Mouse (Mus musculus) MEL (cell line): ENCODE results near the gene Tyms. TPM values are rescaled to one million over a fixed set of nuclear protein-coding genes. Genes with fewer than 3 reads are reported as not detected.

Source experiments
- DNase-seq: peaks from one replicate; pipeline ENCODE4 v3.0.0; 2011; ENCODE audit warnings: low read depth, low spot score
- H3K27ac ChIP-seq: 2 replicates; pipeline ENCODE4 v1.5.1; 2012; ENCODE audit warnings: low read depth, mild to moderate bottlenecking, control low read depth, low read length, moderate library complexity; ENCODE audit not compliant: control insufficient read depth
- H3K27me3 ChIP-seq, 2 experiments: fragments of 150-350 bp in 1 of 2; sonication (generic) in 1 of 2; 2 replicates each; pipeline ENCODE4 v1.6.1; 2012; ENCODE audit warnings: low read length in 2 of 2, mild to moderate bottlenecking in 2 of 2, improper control_type of control experiment in 1 of 2, moderate library complexity in 1 of 2; ENCODE audit not compliant: insufficient read depth in 2 of 2, control insufficient read depth in 1 of 2
- H3K36me3 ChIP-seq, 2 experiments: 2 replicates each; pipeline ENCODE4 v1.6.1; 2012 to 2014; ENCODE audit warnings: low read length in 2 of 2, improper control_type of control experiment in 1 of 2, inconsistent platforms in 1 of 2, mild to moderate bottlenecking in 1 of 2; ENCODE audit not compliant: insufficient read depth in 2 of 2, control insufficient read depth in 1 of 2
- H3K4me1 ChIP-seq, 2 experiments: fragments of 150-350 bp in 1 of 2; sonication (generic) in 1 of 2; 2 replicates each; pipeline ENCODE4 v1.6.1; 2012; ENCODE audit warnings: low read length in 2 of 2, improper control_type of control experiment in 1 of 2, mild to moderate bottlenecking in 1 of 2; ENCODE audit not compliant: insufficient read depth in 2 of 2, control insufficient read depth in 1 of 2
- H3K4me3 ChIP-seq, 2 experiments: fragments of 150-350 bp in 1 of 2; sonication (generic) in 1 of 2; 2 replicates each; pipeline ENCODE4 v1.5.1; 2012; ENCODE audit warnings: low read depth in 2 of 2, low read length in 2 of 2, mild to moderate bottlenecking in 2 of 2, moderate library complexity in 2 of 2, control low read depth in 1 of 2, improper control_type of control experiment in 1 of 2; ENCODE audit not compliant: control insufficient read depth in 1 of 2, insufficient read depth in 1 of 2
- H3K79me2 ChIP-seq: 2 replicates; pipeline ENCODE4 v1.6.1; 2012; ENCODE audit warnings: mild to moderate bottlenecking, low read length, moderate library complexity; ENCODE audit not compliant: control insufficient read depth, poor library complexity, insufficient read depth
- H3K9ac ChIP-seq: 2 replicates; pipeline ENCODE4 v1.6.1; 2012; ENCODE audit warnings: low read depth, mild to moderate bottlenecking, control low read depth, low read length, moderate library complexity; ENCODE audit not compliant: control insufficient read depth, poor library complexity, severe bottlenecking
- H3K9me3 ChIP-seq: fragments of 150-350 bp; sonication (generic); replicated peaks from 2 replicates; pipeline ENCODE4 v1.6.1; 2012; ENCODE audit warnings: mild to moderate bottlenecking, low read length, improper control_type of control experiment, moderate library complexity; ENCODE audit not compliant: insufficient read depth
- BHLHE40 ChIP-seq: IDR thresholded peaks from 2 replicates; pipeline ENCODE4 v1.6.1; 2012; ENCODE audit warnings: low read depth, mild to moderate bottlenecking, inconsistent platforms, low read length, improper control_type of control experiment, borderline replicate concordance
- CHD2 ChIP-seq: IDR thresholded peaks from 2 replicates; pipeline ENCODE4 v1.6.1; 2011; ENCODE audit warnings: low read length, improper control_type of control experiment
- ETS1 ChIP-seq: IDR thresholded peaks from 2 replicates; pipeline ENCODE4 v1.6.1; 2012; ENCODE audit warnings: low read depth, mild to moderate bottlenecking, inconsistent platforms, low read length, improper control_type of control experiment, moderate library complexity
- GABPA ChIP-seq: IDR thresholded peaks from 2 replicates; pipeline ENCODE4 v1.6.1; 2012; ENCODE audit warnings: low read depth, mild to moderate bottlenecking, inconsistent platforms, low read length, improper control_type of control experiment, moderate library complexity
- GATA1 ChIP-seq: IDR thresholded peaks from 2 replicates; pipeline ENCODE4 v1.6.1; 2011; ENCODE audit warnings: low read depth, low read length, improper control_type of control experiment
- HCFC1 ChIP-seq: IDR thresholded peaks from 2 replicates; pipeline ENCODE4 v1.6.1; 2012; ENCODE audit warnings: low read depth, mild to moderate bottlenecking, inconsistent platforms, low read length, improper control_type of control experiment, moderate library complexity
- MAZ ChIP-seq: IDR thresholded peaks from 2 replicates; pipeline ENCODE4 v1.6.1; 2012; ENCODE audit warnings: low read depth, mild to moderate bottlenecking, inconsistent platforms, low read length, improper control_type of control experiment
- MXI1 ChIP-seq: IDR thresholded peaks from 2 replicates; pipeline ENCODE4 v1.6.1; 2011; ENCODE audit warnings: mild to moderate bottlenecking, low read depth, low read length, improper control_type of control experiment
- NELFE ChIP-seq: IDR thresholded peaks from 2 replicates; pipeline ENCODE4 v1.6.1; 2011; ENCODE audit warnings: low read depth, low read length, improper control_type of control experiment
- NRF1 ChIP-seq: IDR thresholded peaks from 2 replicates; pipeline ENCODE4 v1.6.1; 2014; ENCODE audit warnings: low read depth, mild to moderate bottlenecking, inconsistent platforms, low read length, improper control_type of control experiment, moderate library complexity; ENCODE audit not compliant: poor library complexity, insufficient read depth, severe bottlenecking
- RAD21 ChIP-seq: IDR thresholded peaks from 2 replicates; pipeline ENCODE4 v1.6.1; 2011; ENCODE audit warnings: mild to moderate bottlenecking, low read depth, low read length, improper control_type of control experiment
- RCOR1 ChIP-seq: IDR thresholded peaks from 2 replicates; pipeline ENCODE4 v1.6.1; 2012; ENCODE audit warnings: low read depth, mild to moderate bottlenecking, inconsistent platforms, low read length, improper control_type of control experiment
- TAL1 ChIP-seq: IDR thresholded peaks from 2 replicates; pipeline ENCODE4 v1.6.1; 2012; ENCODE audit warnings: mild to moderate bottlenecking, inconsistent platforms, low read length, moderate library complexity, mixed read lengths
- ZC3H11A ChIP-seq: IDR thresholded peaks from 2 replicates; pipeline ENCODE4 v1.6.1; 2012; ENCODE audit warnings: low read depth, mild to moderate bottlenecking, inconsistent platforms, low read length, improper control_type of control experiment
- polyA plus RNA-seq, 2 experiments: library from polyadenylated mRNA; stranded (reverse) in 1 of 2; unstranded in 1 of 2; fragments of >175 nt in 1 of 2; fragments of >200 nt in 1 of 2; gene quantifications; 2 replicates each; pipeline versions ENCODE4 v1.2.1 to v1.2.4; 2012; ENCODE audit warnings: low replicate concordance in 2 of 2, low read depth in 1 of 2; ENCODE audit not compliant: insufficient read length in 2 of 2, insufficient read depth in 1 of 2, missing spikeins in 1 of 2
- total RNA-seq: library from RNA; depleted of rRNA; stranded (reverse); fragments of 300-350 nt; gene quantifications from 2 replicates; pipeline ENCODE4 v1.2.3, GENCODE M21; 2012

Tyms gene
- total and polyA plus RNA-seq, 3 experiments: 150 to 203 TPM; not detected in 1

DNA sequence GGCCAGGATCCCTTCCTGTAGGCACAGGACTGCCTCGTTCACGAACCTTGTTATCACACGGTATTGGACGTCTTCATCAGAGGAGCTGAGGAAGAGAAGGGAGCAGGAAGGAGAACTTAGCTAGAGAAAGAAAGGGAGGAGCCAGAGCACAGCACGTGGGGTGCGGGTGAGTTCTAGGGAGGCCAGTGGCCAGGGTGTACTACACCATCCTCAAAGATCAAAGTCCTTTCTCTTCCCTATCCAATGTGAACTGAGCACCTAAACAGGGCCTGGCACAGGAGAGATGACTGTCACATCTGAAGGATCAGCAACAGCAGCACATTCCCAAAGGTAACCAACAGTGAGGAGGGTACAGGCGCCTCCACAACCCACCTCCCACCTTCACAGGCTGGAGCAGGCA, 46.7 kb upstream of the Tyms start:
- Histone ChIP-seq H3K4me3 (no peak overlapping the region), H3K79me2 (no peaks in the 10 kb centered on the region), H3K9ac (no peak overlapping the region), H3K4me1 (no peaks in the 10 kb centered on the region), H3K9me3 (no peaks in the 10 kb centered on the region), H3K27me3 (no peaks in the 10 kb centered on the region), H3K27ac (no peak overlapping the region), H3K36me3 (no peaks in the 10 kb centered on the region)
- DNase-seq: no peak
- TF ChIP-seq NELFE: no peak
- no peak for TF ChIP-seq NRF1

DNA sequence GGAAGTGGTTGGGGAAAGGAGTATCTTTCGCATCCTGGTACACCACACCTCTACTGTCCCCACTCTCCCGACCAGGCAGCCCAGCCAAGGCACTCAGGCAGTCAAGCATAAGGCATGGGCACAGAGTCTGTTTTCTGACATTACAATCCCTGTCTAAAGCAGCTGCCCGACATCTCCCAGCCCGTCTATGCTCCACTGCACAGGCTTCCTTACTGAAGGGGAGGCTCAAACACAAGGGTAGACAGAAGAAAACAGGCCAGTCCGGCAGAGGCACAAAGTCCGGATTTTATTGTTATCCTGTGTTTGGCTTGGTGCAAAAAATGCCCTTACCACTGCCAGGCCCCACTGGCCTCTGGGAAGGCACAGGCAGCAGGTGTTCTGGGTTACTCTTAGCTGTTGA, 45.7 kb upstream of the Tyms start:
- H3K9me3 ChIP-seq: no peaks in the 10 kb centered on the region
- no peaks in the 10 kb centered on the region for H3K36me3 ChIP-seq
- no peak overlapping the region for H3K9ac ChIP-seq
- TF ChIP-seq GATA1: no peak
- TF ChIP-seq, all 39 proteins: peak for 0
- Histone ChIP-seq H3K27ac (no peak overlapping the region), H3K4me3 (no peak overlapping the region), H3K79me2 (no peaks in the 10 kb centered on the region), H3K4me1 (no peaks in the 10 kb centered on the region), H3K27me3 (no peaks in the 10 kb centered on the region)
- no peak for DNase-seq

DNA sequence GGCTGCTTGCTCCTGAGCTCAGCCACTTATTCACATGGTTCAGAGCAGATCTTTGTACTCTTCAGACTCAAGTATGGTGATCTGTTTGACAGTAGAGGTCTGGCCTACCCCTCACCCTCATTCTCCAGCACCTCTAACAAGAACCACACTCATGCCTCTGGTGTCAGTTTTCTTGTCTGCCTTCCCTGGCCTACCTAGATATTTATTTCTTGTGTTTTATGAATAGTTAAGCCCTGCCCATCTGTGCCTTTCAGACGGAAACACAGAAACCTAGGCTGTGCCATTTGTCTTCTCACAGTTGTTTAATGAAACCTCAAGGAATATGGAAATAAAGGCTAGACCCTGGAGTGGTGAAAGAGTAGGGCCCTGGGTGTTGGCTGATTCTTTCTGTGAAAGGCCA, 44.6 kb upstream of the Tyms start:
- H3K27ac ChIP-seq: no peak overlapping the region
- no peaks in the 10 kb centered on the region for H3K9me3 ChIP-seq
- H3K79me2 ChIP-seq: no peaks in the 10 kb centered on the region
- H3K9ac ChIP-seq: no peak overlapping the region
- DNase-seq: no peak
- H3K36me3 ChIP-seq: no peaks in the 10 kb centered on the region
- H3K4me3 ChIP-seq: no peak overlapping the region
- TF ChIP-seq ETS1 (no peak), MXI1 (no peak), TAL1 (no peak), ZC3H11A (no peak), RAD21 (no peak), BHLHE40 (no peak), MAZ (no peak), CHD2 (no peak), GABPA (no peak), HCFC1 (no peak), RCOR1 (no peak)
- no peaks in the 10 kb centered on the region for H3K27me3 ChIP-seq
- H3K4me1 ChIP-seq: no peaks in the 10 kb centered on the region
